Mouse (Mus musculus) spleen, embryonic (tissue): ENCODE measurements around the gene Mttp.

Experiments
- CTCF ChIA-PET: fragments of 350-600 bp; sonication (Branson Sonifier 250); formaldehyde crosslinking; loops from one replicate; lab custom pipeline; 2022; lab: Charles Lee

Gene Mttp

DNA sequence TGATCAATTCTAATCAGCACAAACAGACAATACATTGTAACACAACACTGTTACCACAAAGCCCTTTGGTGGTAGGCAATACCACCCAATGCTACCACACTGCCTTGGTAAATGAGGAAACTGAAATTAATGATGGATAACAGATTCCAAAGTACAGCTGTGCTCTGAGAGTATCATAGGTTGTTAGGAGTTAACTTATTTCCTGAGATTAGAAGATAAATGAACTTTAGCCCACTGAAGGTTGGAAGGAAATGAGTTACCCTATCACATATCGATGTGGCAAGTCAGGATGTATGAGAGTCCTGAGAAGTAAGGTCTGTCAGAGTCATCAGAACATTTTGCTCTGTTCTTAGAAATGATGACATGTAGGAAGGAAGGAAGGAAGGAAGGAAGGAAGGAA lies 10.2 kb downstream of the Mttp start:
- CTCF ChIA-PET: no interaction called here

DNA sequence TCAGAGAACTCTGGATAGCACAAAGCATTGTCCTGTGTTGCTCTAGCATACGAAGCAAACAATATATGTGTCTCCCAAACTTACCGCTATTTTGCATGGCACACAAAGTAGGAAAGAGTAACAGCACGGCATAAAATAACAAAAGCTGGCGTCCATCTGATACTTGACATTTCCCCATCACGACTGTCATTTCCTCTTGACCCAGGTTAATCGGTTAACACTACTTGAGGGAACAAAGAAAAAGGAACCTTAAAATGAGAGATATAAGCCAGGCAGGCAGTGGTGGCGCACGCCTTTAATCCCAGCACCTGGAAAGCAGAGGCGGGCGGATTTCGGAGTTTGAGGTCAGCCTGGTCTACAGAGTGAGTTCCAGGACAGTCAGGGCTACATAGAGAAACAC lies 10.9 kb downstream of the Mttp start:
- CTCF ChIA-PET: no interaction called here

DNA sequence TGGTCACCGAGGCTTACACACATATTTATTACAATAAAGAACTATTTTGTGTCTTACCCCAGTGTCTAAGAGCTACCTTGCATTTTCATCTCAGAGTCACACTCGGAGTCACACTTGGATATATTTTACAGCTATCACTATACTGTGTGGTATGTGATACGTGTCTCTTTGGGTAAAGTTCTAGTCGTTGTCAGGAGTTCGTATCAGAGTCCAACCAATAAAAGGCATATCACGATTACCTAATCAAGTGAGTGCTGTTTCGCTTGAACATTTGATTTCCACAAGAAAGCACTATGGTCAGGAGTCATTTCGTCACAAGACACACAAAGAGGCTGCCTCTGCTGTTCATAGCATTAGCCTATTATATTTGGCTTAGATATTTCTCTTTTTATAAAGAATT lies 11.3 kb downstream of the Mttp start:
- CTCF ChIA-PET: no interaction called here

DNA sequence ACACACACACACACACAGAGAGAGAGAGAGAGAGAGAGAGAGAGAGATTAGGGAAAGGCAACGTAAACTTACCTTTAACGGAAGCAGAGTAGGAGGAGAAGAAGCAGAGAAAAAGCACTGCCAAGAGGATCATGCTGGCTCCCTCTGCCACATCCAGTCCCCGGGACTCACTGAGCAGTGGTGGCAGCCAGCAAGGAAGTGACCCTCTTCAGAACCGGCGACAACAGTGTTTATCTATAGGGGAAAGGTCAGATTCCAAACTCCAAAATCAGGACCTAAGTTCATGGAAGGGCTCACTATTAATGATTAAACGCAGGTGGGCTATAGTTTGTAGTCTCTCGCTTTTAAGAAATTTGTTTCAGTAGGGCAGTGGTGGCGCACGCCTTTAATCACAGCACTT lies 13.6 kb downstream of the Mttp start:
- CTCF ChIA-PET: no interaction called here

DNA sequence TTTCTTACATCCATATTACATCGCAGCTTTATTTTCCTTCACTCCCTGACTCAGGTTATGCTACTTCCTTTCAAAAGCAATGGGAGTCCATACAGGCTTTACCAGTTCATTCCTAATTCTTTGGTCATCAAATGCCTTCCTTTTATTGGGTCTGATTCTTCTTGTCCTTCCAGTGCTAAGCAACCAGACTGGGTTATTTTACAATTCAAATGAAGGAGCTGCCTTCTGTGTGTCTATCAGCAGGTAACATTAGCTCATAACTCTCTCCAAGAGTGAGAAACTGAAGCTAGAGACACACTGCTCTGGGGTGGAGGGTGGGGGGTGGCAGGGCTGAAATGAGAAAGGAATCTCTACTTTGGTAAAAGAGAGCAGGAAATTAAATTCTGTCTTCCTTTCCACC lies 14.1 kb downstream of the Mttp start:
- CTCF ChIA-PET: no interaction called here

DNA sequence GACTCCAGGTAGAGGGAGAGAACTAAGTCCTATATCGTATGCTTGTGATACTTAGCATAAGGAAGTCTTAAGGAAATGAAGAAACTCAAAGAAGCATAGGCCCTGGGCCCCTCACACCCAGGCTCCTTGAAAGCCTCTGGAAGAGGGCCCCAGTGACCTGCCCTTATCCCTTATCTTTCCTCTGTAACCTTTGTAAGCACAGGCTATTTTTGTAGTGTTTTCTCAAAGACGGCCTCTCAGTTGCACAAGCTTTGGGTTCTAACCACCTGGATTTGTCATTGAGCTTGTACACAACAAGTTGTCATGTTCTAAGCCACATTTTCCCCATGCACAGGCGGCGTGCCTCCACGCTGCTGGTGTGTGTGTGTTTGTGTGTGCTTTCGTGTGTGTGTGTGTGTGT lies 15.7 kb downstream of the Mttp start:
- CTCF ChIA-PET: no interaction called here

DNA sequence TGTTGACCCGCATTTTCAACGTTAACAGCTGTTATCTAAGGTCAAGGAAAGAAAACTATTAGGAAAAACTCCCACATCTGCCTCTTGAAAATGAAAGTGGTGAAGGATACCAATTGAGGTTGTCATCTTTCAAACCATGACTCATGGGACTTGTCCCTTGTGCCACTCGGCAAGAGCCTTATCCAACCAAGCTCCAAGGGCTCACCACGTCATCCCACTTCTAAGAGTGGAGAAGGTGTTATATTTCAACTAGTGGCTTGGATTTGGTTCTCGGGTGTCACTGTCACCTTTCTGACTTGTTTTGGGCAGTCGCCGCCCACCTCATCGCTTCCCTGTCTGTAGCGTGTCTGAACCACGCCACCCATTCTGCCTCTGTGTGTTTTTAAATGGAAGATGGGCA lies 20.9 kb downstream of the Mttp start:
- CTCF ChIA-PET: no interaction called here

DNA sequence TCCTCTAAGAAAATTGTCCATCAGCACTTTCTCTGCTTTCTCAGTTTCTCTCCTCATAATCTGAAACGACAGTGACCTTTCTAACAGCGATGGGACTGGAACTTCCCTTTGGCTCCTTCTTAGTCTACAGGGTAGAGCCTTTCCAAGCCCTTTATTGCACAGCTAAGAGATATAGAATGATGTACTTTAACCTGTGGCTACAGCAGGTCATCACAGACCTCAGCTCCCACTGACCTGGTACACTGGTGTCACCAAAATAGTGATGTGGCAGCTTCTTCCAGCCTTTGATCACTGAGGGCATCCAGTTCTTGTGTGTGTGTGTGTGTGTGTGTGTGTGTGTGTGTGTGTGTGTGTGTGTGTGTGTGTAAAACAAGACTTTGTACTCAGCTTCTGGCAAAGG lies 23.3 kb downstream of the Mttp start:
- CTCF ChIA-PET: no interaction called here

DNA sequence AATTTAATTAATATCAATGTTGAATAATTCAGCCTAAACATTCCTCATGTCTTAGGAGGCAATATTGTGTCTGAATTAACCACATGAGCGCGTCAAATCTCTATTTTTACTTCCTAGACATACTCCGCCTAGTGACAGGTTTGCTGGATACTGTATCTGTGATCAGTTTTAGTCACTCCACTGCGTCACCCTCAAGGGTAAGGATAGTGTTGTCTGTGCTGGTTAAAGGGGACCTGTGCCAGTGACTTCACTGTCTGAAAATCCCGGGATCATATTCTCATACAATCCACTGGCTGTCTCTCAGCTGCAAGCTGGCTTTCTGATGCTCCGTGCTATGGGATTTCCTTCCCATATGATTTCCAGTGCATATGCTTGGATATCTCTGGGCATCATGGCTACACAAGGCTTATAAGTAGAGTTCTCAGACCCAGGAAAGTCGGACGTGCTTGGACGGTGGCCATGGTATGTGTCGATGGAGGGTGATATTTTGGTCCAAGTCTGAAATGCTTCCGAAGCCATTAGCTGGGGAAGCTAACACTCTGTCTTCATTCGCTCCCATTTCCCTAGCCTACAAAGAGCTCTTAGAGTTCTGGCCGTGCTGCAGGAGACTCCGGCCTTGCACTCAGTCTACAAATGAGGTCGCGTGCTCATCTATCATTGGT lies 25.2 kb downstream of the Mttp start:
- CTCF ChIA-PET: no interaction called here

DNA sequence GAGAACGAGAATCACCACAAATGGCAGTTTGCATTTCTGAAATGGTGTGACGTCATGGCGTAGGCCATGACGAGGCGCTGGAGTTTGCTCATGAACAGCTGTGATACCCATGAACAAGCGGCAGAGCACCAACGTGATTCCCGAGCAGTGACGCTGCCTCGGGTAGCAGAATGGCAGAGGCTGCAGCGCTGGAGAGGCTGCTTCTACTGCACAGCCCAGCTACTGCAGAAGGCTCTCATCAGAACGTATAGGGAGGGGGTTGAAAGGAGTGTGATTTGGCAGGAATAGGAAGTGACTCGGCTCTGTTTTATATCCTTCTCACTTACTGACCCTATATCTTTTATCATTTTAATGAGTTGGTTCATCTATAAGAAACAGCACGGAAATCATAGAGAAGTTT lies 25.9 kb downstream of the Mttp start:
- CTCF ChIA-PET: no interaction called here

DNA sequence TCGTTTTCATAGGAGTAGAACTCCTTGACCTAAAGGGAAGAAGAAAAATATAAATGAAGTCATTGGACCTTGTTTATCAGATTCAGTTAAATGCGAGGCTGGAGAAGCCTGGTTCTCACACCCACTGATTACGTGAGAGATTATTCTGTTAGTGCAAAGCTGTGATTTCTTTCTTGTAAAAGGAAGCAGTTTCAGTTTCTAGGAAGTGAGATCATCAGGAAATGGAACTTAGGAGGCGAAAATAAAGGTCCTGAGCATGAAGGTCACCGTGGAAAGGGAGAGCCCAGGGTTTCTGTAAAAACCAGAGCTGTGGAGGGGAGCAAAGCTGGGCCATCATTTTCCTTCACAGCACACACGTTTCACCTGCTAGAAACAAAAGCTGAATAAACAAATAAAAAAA lies 26.4 kb downstream of the Mttp start:
- CTCF ChIA-PET: no interaction called here

DNA sequence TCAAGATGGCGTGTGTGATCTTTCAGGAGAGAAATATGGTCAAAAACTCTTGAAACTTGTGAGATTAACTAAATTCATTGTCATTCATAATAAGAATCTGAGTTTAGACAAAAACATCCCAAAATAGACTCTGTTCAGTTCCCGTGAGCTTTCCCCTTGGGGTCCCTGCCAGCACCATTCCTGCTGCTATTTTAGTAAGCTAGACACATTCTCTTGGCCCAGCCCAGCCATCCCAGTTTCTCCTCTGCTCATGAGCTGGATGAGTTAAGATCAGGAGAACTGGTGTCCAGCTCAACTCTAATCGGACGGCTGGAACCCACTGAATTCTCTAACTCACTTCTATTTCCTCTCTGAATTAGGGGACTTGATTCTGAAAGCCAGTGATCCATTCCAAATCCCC lies 27.9 kb downstream of the Mttp start:
- CTCF ChIA-PET: no interaction called here

DNA sequence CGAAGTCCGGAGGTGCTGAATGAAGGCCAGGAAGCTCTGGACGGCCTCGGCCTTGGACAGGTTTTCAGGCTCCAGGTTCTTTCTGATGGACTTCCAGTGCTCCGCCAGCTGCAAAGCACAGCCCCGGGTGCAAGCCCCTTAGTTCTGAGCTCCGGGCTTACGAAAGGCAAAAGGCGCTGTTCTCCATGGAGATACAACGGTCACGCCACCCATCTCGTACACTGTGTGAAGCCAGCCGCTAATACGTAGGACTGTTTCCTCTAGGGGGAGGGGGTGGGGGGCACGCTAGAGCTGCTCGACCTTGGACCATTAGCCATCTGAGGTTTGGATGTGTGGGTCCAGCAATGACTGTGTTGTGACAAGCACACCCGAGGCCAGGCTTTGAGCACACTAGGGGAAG lies 30.7 kb downstream of the Mttp start:
- CTCF ChIA-PET: no interaction called here

DNA sequence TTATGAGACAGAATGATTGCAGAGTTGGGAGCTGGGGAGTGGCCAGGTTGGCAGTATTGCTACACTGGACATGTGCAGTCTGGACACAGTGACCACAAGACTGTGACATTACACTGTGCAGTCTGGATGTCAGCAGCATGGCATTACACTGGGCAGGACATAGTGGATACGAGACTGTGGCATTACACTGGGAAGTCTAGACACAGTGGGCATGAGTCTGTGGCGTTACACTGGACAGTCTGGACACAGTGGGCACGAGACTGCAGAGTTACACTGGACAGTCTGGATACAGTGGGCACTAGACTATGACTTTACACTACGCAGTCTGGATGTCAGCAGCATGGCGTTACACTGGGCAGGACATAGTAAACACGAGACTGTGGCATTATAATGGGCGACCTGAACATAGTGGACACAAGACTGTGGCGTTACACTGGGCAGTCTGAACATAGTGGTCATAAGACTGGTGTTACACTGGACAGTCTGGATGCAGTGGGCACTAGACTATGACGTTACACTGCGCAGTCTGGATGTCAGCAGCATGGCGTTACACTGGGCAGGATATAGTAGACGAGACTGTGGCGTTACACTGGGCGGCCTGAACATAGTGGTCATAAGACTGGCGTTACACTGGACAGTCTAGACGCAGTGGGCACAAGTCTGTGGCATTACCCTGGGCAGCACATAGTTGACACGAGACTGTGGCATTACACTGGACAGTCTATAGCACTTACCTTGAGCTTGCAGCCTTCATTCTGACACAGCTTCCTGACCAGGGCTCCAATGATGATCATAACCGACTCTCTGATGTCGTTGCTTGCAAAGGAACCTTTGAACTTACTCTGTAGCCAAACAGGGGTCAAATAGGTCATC lies 33.6 kb downstream of the Mttp start:
- CTCF ChIA-PET: no interaction called here

DNA sequence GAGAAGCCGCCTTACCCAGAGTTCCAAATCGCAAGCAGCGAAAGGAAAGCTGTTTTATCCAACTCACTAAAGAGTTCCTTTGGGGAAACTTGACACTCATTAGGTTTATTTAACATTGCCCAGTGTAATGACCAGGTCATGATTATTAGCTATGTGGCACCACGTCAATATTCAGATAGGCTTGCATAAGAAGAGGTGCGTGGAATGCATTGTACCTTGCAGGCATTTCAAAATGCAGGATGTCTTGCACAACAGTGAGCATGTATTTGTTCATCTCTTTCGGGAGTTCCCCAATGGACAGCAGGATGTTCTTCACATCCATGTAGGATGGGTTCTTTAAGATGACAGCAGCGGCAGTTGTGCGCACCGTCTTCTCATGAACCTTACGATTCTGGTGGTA lies 37.9 kb downstream of the Mttp start:
- CTCF ChIA-PET: no interaction called here

DNA sequence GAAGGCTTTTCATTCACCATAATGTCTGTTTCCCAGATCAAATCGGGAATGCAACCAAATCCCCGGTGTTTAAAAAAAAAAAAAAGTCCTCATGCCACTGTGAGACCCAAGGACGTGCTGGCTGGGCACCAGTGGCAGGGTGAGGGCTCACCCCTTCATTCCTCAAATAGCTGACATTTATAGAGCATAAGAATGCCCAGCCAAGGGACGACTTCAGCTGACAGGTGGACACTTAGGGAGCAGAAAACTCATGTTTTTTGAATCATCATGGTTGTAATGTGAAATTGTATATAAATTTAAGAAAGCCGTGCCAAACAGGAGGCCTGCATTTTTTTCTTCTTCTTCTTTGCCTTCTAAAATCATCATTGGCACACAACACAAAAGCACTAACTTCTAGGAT lies 39.7 kb downstream of the Mttp start:
- CTCF ChIA-PET: no interaction called here

DNA sequence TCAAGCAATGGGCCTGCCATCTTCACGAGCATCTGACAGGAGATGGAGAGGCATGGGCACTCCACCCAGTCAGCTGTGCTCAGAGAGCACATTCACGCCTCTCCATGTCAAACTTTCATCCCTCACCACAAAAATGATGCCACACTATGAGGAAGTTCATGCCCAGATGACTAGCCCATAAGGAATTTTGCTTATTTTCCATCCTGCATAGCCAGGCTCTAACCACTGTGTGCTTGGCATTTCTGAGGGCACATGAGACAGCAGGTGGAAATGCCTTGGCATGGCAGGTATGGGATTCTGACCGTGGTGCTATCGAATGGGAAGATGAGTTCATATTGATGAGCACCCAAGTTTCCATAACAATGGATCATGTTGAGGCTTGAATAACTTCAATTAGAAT lies 41.1 kb downstream of the Mttp start:
- CTCF ChIA-PET: no interaction called here

DNA sequence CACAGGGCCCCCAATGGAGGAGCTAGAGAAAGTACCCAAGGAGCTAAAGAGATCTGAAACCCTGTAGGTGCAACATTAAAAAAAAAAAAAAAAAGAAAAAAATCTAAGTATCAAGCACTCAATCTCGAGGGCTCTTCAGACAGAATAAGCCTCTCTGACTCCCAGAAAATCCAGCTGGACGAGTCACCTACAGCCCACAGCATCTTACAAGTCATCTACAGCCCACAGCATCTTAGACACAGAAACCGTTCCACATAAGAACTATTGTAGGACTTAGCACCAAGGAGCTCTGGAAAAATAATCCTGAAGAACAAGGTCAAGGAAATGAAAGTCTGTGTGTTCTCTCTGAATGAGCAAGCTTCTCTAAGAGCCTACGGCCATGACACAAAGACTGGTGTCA lies 42.8 kb downstream of the Mttp start:
- CTCF ChIA-PET: interaction anchor here (0.6 kb wide), 1 partner anchor 257 kb away, joined by 4 read pairs; no protein-coding TSS in a partner anchor

DNA sequence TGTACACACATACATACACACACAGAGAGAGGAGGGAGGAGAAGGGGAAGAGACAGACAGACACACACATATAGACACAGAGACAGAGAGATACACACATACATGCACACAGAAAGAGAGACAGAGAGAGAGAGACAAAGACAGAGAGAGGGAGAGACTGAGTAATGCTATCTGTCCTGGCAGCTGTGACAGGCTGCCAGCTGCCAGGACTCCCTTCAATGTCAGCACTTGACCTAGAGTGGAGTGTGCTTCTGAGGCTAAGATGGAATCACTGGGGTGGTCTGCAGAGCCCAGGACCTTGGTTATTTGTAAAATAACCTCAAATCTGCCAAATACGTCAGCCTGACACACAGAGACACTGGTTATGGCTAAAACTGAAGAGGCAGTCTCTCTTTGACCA lies 47.0 kb downstream of the Mttp start:
- CTCF ChIA-PET: no interaction called here

DNA sequence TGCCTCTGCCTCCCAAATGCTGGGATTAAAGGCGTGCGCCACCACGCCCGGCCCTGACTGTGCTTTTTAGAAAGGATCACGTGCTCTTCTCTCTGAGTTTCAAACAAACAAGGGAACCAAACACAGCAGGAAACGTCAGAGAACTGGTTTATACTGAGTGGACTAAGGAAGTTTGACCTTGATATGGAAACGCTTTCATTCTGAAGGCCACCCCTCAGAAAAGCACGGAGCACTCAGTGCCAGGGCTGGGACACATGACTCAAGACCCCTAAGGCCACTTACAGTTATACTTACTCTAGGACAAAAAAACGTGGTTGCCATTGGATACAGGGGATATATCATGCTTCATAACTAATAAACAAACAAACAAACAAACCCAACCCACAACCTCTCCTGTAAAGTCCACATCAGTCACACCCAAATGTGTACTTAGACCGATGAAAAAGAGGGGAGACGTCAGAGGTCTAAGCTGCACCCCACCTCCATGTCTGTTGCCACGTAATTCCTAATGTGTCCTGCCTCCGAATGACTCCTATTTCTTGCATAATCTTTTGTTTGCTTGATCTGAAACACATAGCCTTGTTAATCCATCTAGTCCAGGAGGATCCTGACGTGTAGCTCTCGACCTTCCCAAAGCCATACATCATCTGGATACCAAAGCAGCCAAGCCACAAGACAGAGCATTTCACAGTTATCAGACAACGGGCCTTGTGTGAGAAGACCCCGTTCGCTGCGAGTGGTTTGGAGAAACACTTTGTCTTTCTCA lies 48.3 kb downstream of the Mttp start:
- CTCF ChIA-PET: no interaction called here

DNA sequence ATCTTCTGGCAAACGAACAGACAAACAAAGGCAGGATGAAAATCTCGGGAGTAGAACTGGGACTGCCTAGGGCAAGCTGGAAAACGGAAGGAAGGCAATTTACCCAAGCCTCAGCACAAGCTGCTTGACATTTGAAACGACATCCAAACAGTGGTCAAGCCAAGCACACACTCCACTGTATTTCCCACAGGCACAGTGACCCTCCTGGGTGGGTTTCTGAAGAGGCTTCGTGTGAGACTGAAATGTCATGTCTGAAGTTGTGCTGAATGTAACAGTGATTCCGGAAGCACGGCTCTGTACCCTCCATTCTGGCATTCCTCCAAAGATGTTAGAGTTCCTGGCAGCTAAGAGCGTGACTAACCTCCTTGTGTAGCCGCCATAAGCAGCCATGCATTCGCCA lies 49.0 kb downstream of the Mttp start:
- CTCF ChIA-PET: no interaction called here

DNA sequence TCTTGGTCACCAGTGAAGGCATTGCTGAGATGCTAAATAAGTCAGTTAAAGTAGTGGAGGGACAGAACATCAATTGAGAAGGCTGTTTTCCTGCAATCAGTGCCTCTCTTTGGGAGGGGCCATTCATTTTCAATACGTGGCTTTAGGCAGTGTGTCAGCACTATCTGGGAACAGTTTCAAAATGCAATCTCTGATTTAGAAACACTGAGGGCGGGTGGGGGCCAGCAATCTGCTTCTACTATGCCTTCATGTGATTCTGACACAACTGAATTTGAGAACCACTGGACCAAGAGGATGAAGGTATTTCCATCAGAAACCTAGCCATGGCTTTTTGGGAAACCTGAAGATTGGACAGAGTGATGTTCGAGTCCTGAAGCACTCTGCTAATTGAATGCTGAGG lies 49.5 kb downstream of the Mttp start:
- CTCF ChIA-PET: no interaction called here

DNA sequence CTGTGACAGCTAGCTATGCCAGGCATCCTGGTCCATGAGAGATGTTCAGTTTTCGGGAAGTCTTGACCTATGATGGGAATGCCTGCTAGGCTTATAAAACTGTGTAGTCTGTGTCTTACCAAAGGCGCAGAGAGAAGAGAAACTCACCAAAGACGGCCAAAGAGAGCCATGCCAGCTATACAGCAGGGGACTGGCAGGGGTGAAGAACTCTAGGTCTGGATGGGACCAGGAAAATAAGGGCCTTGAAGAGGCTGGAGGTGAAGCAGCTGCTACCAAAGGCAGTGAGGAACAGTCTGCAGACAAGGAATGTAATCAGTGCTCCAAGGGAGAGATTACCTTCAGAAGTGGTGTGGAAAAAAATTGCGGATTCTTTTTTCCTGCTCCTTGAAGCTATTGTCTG lies 60.9 kb downstream of the Mttp start:
- CTCF ChIA-PET: no interaction called here
